ENCODE assay signal across 32 mouse cellular contexts in genomic region chr11:116497313-116497712, GRCm38 (mm10). TPM values are rescaled to one million over a fixed set of nuclear protein-coding genes. Genes with fewer than 3 reads are reported as not detected.
"Had no signal": no experiment of that assay in that cellular context is flagged by ENCODE, and none has a peak within 500 bp of the region (broad histone marks: within the 10 kb centered on the region; RNA-seq: fewer than 3 reads in every experiment).

No protein-coding gene starts in this region.

- ATAC-seq: hindbrain, postnatal 0 days; intestine, embryonic 16.5 days had no signal

- H3K36me3 ChIP-seq: heart, embryonic 13.5 days; heart, embryonic 15.5 days; hindbrain, embryonic 13.5 days; hindbrain, embryonic 15.5 days; kidney, embryonic 15.5 days; limb, embryonic 10.5 days; limb, embryonic 12.5 days; liver, embryonic 13.5 days had no signal

- H3K4me3 ChIP-seq: gastrocnemius, adult 2 months; heart, adult 2 months; heart, embryonic 13.5 days; heart, embryonic 15.5 days; hindbrain, embryonic 13.5 days; hindbrain, embryonic 15.5 days; kidney, embryonic 15.5 days; layer of hippocampus, adult 2 months; left cerebral cortex, adult 2 months; limb, embryonic 10.5 days; limb, embryonic 12.5 days; liver, embryonic 13.5 days had no signal

- H3K9me3 ChIP-seq: heart, embryonic 15.5 days; hindbrain, embryonic 13.5 days; hindbrain, embryonic 15.5 days; limb, embryonic 10.5 days; limb, embryonic 12.5 days; liver, embryonic 13.5 days had no signal

- H3K27me3 ChIP-seq: heart, embryonic 13.5 days; heart, embryonic 15.5 days; hindbrain, embryonic 13.5 days; hindbrain, embryonic 15.5 days; kidney, embryonic 15.5 days; liver, embryonic 13.5 days had no signal

- DNase-seq: gastrocnemius, adult 2 months; gastrocnemius, postnatal 10 days; gastrocnemius, postnatal 36 days; heart, adult 11 months; heart, adult 2 months; heart, postnatal 14 days; heart, postnatal 36 days; kidney, adult 11 months; kidney, adult 2 months; kidney, adult 9 months; kidney, postnatal 14 days; kidney, postnatal 4 days; liver; liver, embryonic 13.5 days had no signal

- H3K9ac ChIP-seq: heart, embryonic 13.5 days; heart, embryonic 15.5 days; hindbrain, embryonic 13.5 days; hindbrain, embryonic 15.5 days; kidney, embryonic 15.5 days; limb, embryonic 12.5 days; liver, embryonic 13.5 days had no signal

- H3K27ac ChIP-seq: gastrocnemius, adult 2 months; heart, adult 2 months; heart, embryonic 13.5 days; heart, embryonic 15.5 days; hindbrain, embryonic 13.5 days; hindbrain, embryonic 15.5 days; hindbrain, postnatal 0 days; kidney, embryonic 15.5 days; kidney, postnatal 0 days; layer of hippocampus, adult 2 months; left cerebral cortex, adult 2 months; limb, embryonic 10.5 days; limb, embryonic 12.5 days; liver, embryonic 13.5 days had no signal

RNA-seq across cellular contexts. Expression of gene Qrich2, which starts 31.3 kb away (rescaled TPM):
- total RNA-seq: gastrocnemius, postnatal 10 days; heart, adult 2 months; heart, postnatal 14 days; hematopoietic stem cell, adult 5-6 weeks; hindbrain, postnatal 0 days; layer of hippocampus, postnatal 25 days; left cerebral cortex, postnatal 14 days; left cerebral cortex, postnatal 36 days had no signal
- polyA plus RNA-seq: heart, embryonic 13.5 days; heart, embryonic 15.5 days; heart, postnatal 0 days; liver, embryonic 11.5 days; liver, embryonic 13.5 days had no signal
